Mouse (Mus musculus): ENCODE measurements around the gene Ltbp1.

GRCm38 (mm10) chr17:75073887-75074286 is 68.5 kb downstream of the Ltbp1 start:
- TF ChIP-seq CTCF (IDR thresholded peaks at IDR 0.05; ENCODE audit: control insufficient read depth, insufficient read depth, low read length) (no peak), POLR2A (IDR thresholded peaks at IDR 0.05; ENCODE audit: borderline replicate concordance, control insufficient read depth, low read depth, low read length) (no peak)
